Mouse (Mus musculus) hematopoietic stem cell, adult 5-6 weeks (primary cell): ENCODE data around the gene Tbc1d24. TPM values are rescaled to one million over a fixed set of nuclear protein-coding genes. Genes with fewer than 3 reads are reported as not detected.

ENCODE experiments used
- ATAC-seq, 2 experiments: fragments of 125-278 bp in 1 of 2; replicated peaks in 1 of 2; 2 replicates each; pipeline ENCODE4 v1.8.0; 2016 to 2017; ENCODE audit warnings: inconsistent platforms in 2 of 2, mild to moderate bottlenecking in 2 of 2, moderate number of reproducible peaks in 2 of 2, low read depth in 1 of 2, moderate TSS enrichment in 1 of 2; ENCODE audit not compliant: low FRiP score in 2 of 2, poor library complexity in 2 of 2, severe bottlenecking in 2 of 2, insufficient read depth in 1 of 2, low TSS enrichment in 1 of 2
- total RNA-seq: library from RNA; stranded (forward); fragments of 172-1452, 232-1000 nt; gene quantifications from 2 replicates; pipeline ENCODE4 v1.2.3, GENCODE M21; 2017

Tbc1d24 gene
- total RNA-seq = 7.4 and 7.8 TPM in 2 replicates

DNA sequence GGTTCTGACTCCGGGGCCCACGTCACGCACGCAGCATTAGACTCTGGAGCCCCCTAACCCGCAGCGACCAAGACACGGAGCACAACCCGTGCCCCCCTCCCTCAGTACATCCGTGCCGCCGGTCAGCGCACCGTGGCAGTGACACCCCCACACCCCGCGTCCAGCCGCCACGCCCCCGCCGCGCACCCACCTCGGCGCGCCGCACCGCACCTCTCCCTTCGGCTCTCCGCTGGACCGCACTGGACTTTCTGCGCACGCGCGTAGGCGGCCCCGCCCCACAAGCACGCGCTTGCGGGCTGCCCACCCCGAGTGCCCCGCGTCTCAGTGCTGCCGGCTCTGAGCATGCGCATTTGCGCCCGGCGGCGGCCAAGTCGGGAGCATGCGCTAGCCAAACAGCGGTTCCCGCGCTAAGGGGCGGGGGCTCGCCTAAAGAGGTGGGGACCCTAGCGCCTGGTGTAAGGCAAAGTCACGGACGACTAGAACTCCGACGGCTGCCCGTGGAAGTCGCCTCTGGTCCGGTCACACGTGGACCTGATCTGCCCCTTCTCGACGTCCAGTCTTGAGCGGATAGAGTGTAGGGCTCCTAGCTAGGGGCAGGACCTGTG lies at the start of gene Tbc1d24:
Gene Tbc1d24, minus strand, starts transcription at position 279 of the 605 bp plus-strand sequence.
- peak; percentile 47 for ATAC-seq

GRCm38 (mm10) chr17:24252329-24252728 lies 47.0 kb upstream of the Tbc1d24 start:
- no peak for ATAC-seq

DNA sequence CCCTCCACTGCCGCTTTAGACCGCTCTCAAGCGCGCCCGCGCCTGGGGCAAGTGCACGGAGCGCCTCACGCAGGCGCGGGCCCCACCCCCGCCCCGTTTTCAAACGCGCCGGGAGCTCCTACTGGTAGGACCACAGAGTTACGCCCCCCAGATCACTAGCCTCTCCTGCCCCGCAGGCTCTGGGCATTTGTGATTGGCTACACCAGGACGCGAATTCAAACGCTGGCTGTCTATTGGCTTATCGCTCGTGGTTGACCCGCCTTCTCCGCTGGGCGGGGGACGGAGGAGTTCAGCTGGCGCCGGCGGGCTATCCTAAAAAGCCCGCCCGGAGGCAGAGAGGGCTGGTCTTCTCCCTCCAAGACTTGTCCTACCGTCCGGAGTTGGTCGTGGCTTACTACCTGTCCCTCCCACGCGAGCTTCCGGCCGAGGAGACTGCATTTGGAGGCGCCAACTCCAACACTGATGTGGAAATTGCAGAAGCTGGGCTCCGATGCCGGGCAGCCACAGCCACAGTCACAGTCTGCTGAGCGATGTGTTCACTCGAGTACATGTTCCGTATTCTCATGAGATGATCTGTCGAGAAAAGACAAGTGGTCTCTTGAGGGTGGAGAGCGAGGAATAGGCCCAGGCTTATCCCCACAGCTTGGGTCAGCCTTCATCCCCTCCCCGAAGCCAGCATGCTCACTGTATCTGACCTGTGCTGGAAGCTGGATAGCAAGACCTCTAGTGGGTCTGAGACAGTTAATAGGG lies 46.1 kb upstream of the Tbc1d24 start, which contains the start of gene Ccnf:
Gene Ccnf, minus strand, starts transcription at position 165 of the 750 bp plus-strand sequence.
- ATAC-seq = peak; percentile 99 to 100

DNA sequence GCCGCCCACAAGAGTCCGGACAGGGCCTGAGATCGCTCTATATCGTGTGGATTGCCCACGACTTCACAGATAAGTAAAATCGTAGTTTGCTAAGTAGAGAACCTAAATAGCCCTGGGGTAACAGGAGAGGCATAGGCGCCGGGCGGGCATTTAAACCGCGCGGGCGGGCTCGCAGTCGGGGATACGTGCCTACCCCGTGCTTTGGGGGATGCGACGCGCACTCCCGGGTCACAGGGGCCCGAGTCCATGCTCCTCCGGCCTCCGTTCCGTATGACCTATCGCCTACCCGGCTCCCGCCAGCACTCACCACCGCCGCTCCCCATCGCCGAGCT lies 45.6 kb upstream of the Tbc1d24 start:
- no peak for ATAC-seq

- no peak for ATAC-seq
Measured at GRCm38 (mm10) chr17:24248641-24249040, 43.3 kb upstream of the Tbc1d24 start.

DNA sequence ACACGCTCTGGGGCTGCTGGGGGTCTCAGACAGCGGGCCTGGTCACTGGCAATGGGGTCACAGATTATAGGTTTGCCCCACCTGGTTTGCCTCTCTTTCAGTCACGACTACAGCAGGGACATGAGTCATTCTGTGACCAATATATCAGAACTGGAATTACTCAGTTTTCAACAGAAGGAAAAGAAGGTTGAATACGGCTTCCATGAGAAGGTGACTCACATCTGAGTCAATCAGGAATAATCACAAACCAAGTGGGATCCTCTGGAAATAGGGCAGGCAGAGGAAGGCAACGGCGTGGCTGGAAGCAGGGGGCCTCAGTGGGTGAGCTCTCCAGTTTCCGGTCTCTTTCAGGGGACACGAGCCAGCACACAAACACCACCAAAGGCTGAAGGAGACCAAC lies 38.7 kb upstream of the Tbc1d24 start:
- no peak for ATAC-seq

DNA sequence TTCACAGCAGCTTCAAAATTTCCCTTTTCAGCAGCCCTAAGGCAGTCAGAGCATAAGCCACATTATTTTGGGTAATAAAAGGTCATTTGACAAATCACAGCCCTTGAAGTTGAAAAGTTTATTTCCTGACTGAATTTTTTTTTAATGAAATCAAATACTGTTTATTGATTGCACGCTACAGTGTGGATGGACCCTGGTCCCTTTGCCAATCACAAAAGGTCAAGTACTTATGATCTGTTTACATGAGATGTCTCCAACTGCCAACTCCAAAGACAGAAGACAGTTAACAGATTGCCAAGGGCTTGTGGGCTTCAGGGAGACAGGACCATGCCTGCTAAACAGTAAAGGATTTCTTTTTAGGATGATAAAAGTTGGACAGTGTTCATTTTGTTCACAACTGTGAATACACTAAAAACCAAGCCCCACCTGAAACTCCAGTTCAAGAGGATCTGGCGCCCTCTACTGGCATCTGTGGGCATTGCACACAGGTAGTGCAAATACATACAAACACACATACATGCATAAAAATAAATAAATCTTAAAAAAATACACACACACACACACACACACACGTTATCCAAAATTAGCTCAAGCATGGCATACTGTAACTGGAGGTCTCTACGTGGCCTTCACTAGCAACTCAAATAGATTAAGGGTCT lies 38.1 kb upstream of the Tbc1d24 start:
- no peak for ATAC-seq

DNA sequence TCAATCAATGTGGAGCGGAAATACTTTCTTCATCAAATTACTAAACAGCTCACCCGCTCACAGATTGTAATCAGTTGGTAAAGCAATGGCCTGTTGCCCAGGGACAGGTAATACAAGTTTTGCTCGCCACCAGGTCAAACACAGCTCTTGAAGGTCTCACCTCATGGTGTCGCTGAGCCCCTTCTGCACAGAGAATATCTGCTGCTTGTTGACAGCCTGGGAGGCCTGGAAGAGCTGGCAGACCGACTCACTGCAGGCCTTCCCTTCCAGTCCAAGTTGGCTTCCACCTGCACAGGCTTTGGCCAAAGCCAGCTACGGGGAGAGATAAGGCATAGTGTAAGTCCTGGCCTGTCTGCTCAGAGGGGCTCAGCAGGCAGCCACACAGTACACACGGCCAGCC lies 31.6 kb upstream of the Tbc1d24 start:
- ATAC-seq = no peak

DNA sequence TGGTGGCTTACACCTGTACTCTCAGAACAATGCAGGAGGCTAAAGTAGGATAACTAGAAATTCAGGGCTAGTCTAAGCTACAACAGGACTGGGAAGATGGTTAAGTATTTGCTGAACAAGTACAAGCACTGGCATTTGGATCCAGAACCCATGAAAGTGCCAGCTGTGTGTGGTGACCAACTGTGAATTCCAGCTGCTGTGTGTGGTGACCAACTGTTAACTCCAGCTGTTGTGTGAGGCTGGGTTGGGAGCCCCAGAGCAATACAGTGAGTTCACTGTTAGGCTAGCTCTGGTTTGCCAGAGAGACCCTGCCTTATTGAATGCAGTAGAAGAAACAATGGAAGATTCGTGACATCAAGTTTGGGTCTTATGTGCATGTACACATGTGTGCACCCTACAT lies 31.1 kb upstream of the Tbc1d24 start:
- ATAC-seq = no peak

GRCm38 (mm10) chr17:24227941-24228340 lies 22.6 kb upstream of the Tbc1d24 start:
- ATAC-seq = no peak

GRCm38 (mm10) chr17:24226721-24227120 lies 21.4 kb upstream of the Tbc1d24 start:
- no peak for ATAC-seq

DNA sequence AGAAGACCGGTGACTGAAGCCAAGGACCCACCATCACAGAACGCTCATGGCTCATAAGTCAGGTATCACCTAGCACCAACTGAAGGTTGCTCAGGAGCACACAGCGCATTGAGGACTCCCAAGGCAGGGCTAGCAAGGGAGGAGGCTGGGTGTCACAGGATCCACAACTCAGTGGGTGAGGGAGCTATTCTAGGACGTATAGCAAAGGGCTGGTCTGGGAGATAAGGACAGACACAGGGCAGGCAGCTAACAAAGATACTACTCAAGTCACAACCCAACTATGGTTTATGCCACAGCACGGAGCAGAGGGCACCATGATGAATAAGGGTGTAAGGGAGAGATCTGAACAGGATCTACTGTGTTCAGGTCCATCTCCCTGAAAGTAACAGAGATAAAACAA lies 20.5 kb upstream of the Tbc1d24 start:
- peak in 1 of 2 experiments; percentile 26; a peak in 1 of 4 replicates for ATAC-seq

DNA sequence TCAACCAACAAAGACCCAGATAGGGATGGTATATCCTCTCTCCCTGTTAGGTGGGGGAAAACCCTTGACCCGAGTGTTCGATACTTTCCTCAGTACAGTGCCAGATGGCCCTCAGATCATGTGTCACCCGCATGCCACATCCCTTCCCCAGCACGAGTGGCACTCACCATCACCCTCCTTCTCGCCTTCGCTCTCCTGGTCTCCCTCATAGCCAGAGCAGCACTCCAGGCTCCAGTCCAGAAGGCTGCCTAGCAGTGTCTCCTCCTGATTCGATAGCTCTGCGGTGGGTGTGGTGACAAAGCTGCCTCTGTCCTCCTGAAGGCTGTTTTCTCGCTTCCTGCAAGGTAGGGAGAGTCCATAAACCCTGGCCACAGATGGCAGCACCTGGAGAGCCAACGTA lies 19.4 kb upstream of the Tbc1d24 start:
- no peak for ATAC-seq

- no peak for ATAC-seq
Measured at GRCm38 (mm10) chr17:24223513-24223912, 18.2 kb upstream of the Tbc1d24 start.

DNA sequence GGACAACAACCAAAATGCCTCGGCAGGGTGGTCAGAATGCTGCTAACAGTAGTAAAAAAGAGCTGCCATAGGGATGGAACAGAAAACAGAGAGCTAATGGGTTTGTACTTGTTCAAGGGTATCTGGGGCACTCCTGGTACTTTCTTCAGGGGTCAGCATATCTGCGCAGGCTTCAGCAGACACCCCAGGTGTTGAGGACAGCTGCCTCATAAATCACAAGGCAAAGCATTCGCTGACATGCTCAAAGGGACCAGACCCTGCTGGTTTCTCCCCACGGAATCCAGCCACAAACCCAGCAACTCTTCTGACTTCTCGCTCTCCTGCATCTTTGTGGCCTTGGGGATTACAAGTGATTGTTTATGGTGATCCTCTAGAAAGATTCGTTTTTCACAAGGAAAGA lies 17.3 kb upstream of the Tbc1d24 start:
- ATAC-seq = no peak

DNA sequence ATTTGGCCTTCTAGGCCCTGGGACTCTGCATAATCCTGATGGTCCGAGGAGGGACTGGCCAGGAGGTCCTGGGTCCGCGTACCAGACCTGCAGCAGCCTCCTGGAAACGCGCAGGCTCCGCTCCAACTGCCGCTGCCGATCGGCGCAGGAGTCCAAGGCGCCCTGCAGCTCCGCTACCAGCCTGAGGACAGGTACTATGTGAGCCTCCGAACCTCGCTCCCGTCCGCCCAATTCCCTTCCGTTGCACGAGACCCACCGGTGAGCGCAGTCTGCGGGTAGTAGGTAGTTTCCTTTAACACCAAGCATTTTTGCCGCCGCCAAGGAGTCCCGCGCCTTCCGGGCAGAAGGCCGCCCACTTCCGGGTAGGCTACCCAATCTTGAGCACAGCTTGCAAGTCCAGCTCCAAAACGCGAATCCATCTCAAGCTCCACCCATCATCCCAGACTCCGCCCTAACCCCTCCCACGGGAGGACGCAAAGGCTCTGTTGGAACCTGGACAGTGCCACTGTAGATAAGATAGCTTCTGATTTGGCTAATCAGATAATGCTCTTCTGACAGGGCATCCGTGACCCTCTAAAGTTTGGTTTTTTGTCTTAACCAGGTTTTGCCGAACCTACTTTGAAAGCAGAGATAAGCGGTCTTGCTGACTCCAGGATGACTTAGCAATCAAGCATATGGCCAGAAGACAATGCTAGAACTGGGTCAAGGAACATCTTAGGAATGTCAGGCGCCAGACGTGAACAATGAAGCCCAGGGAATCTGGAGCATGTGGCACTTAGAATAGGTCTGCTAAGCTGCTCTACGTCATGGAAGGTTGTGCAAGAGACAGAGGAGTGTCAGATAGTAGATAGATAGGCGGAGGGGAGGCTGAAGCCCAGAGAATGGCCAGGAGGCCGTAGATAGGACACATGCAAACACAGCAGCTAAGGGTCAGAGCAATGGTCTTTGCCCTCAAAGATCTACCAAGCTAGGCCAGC lies 15.4 kb upstream of the Tbc1d24 start, which contains the start of gene Tedc2:
Gene Tedc2, minus strand, starts transcription at position 417 of the 977 bp plus-strand sequence.
- ATAC-seq = peak; percentile 93 to 97

GRCm38 (mm10) chr17:24216836-24217235 lies 11.5 kb upstream of the Tbc1d24 start:
- ATAC-seq = no peak
